Mouse (Mus musculus) heart, postnatal 0 days (tissue): ENCODE data around the gene Vps33a. TPM values are rescaled to one million over a fixed set of nuclear protein-coding genes. Genes with fewer than 3 reads are reported as not detected.

Experiments used
- ATAC-seq: fragments of 200-750 bp; cut with Nextera tagmentation; 2 replicates; pipeline ENCODE4 v1.8.0; 2017; ENCODE audit warnings: low read depth, moderate number of reproducible peaks, moderate library complexity; ENCODE audit not compliant: insufficient read depth
- DNase-seq: peaks from one replicate; pipeline ENCODE4 v3.0.0-alpha.2; 2016; ENCODE audit warnings: low spot score
- H3K27ac ChIP-seq: fragments of 300-500 bp; sonication (generic); 2 replicates; pipeline ENCODE4 v1.5.1; 2014; ENCODE audit warnings: low read depth, mild to moderate bottlenecking
- H3K27me3 ChIP-seq: fragments of 300-500 bp; sonication (generic); 2 replicates; pipeline ENCODE4 v1.6.1; 2014; ENCODE audit warnings: low read length, mixed read lengths; ENCODE audit not compliant: control insufficient read depth, insufficient read depth
- H3K36me3 ChIP-seq: fragments of 300-500 bp; sonication (generic); replicated peaks from 2 replicates; pipeline ENCODE4 v1.6.1; 2014; ENCODE audit warnings: low read length, mixed read lengths; ENCODE audit not compliant: control insufficient read depth, insufficient read depth
- H3K4me1 ChIP-seq: fragments of 300-500 bp; sonication (generic); 2 replicates; pipeline ENCODE4 v1.6.1; 2014; ENCODE audit warnings: antibody characterized with exemption; ENCODE audit not compliant: control insufficient read depth, insufficient read depth
- H3K4me2 ChIP-seq: fragments of 300-500 bp; sonication (generic); 2 replicates; pipeline ENCODE4 v1.6.1; 2014; ENCODE audit warnings: low read depth, mild to moderate bottlenecking, low read length, moderate library complexity
- H3K4me3 ChIP-seq: fragments of 300-500 bp; sonication (generic); 2 replicates; pipeline ENCODE4 v1.5.1; 2014; ENCODE audit warnings: low read depth, low read length
- H3K9ac ChIP-seq: fragments of 300-500 bp; sonication (generic); replicated peaks from 2 replicates; pipeline ENCODE4 v1.6.1; 2014; ENCODE audit warnings: low read depth, low read length, mixed read lengths
- H3K9me3 ChIP-seq: fragments of 300-500 bp; sonication (generic); replicated peaks from 2 replicates; pipeline ENCODE4 v1.6.1; 2016; ENCODE audit warnings: low read length; ENCODE audit not compliant: control insufficient read depth
- CTCF ChIP-seq: IDR thresholded peaks from 2 replicates; pipeline ENCODE4 v1.5.1; 2016; ENCODE audit warnings: antibody characterized with exemption, control low read depth, low read depth
- EP300 ChIP-seq: IDR thresholded peaks from 2 replicates; pipeline ENCODE4 v1.6.1; 2016; ENCODE audit warnings: antibody characterized with exemption, low read depth
- WGBS: fragments of 180-500 bp; shearing (Covaris S2); extraction: QIAGEN DNeasy Blood & Tissue Kit; methylation state at CpG from one replicate; pipeline ENCODE4 v1.1.7; 2014; 5-methylcytosine and 5-hydroxymethylcytosine counted together
- polyA plus RNA-seq: library from polyadenylated mRNA; unstranded; fragments of >200 nt; fragmentation: Nextera tagmentation; extraction: Ambion mirVana; gene quantifications from 2 replicates; pipeline ENCODE4 v1.2.1, GENCODE M21; 2015
- total RNA-seq: library from RNA; depleted of rRNA; stranded (reverse); fragments of >200 nt; gene quantifications from 2 replicates; pipeline ENCODE4 v1.2.3, GENCODE M21; 2014; ENCODE audit warnings: low replicate concordance

Vps33a gene
- total and polyA plus RNA-seq, 2 experiments from 2014 or later, result 17.5 to 42.7 TPM

- Histone ChIP-seq H3K27ac (no peak overlapping the region; the same call in 1 of the 2 replicates), H3K36me3 (peaks cover 56% of the 10 kb centered on the region), H3K4me2 (no peak overlapping the region), H3K4me1 (peaks cover 3% of the 10 kb centered on the region), H3K27me3 (no peaks in the 10 kb centered on the region), H3K4me3 (no peak overlapping the region), H3K9ac (no peak overlapping the region), H3K9me3 (no peaks in the 10 kb centered on the region)
- no peak for DNase-seq
- no peak for ATAC-seq
- WGBS, result 46% methylated on average over 10 of the region's 10 CpGs
- TF ChIP-seq EP300, result no peak
- no peak for TF ChIP-seq CTCF
These were observed 20.9 kb upstream of the Vps33a start for GRCm38 (mm10) chr5:123593622-123594280.

GRCm38 (mm10) chr5:123580043-123580442 is 7.2 kb upstream of the Vps33a start:
- Histone ChIP-seq H3K36me3 (peaks cover 67% of the 10 kb centered on the region), H3K9me3 (no peaks in the 10 kb centered on the region)
- 78% methylated on average over 6 of the region's 6 CpGs for WGBS

GRCm38 (mm10) chr5:123576696-123577095 is 3.9 kb upstream of the Vps33a start:
- DNase-seq (no peak), ATAC-seq (no peak)
- H3K9me3 ChIP-seq, result no peaks in the 10 kb centered on the region
- no peak for TF ChIP-seq CTCF
- no peak for TF ChIP-seq EP300
- H3K27me3 ChIP-seq, result no peaks in the 10 kb centered on the region
- WGBS, result 81% methylated on average over 3 of the region's 3 CpGs
- H3K4me3 ChIP-seq, result no peak overlapping the region
- no peak overlapping the region for H3K27ac ChIP-seq
- peaks cover 6% of the 10 kb centered on the region; the same call in 1 of the 2 replicates for H3K4me1 ChIP-seq
- H3K4me2 ChIP-seq, result no peak overlapping the region
- peaks cover 47% of the 10 kb centered on the region for H3K36me3 ChIP-seq
- no peak overlapping the region for H3K9ac ChIP-seq

More at GRCm38 (mm10) chr5:123580043-123580442, 7.2 kb upstream of the Vps33a start:
- Histone ChIP-seq H3K4me1 (no peaks in the 10 kb centered on the region), H3K4me2 (no peak overlapping the region), H3K9ac (no peak overlapping the region), H3K4me3 (no peak overlapping the region), H3K27me3 (no peaks in the 10 kb centered on the region), H3K27ac (no peak overlapping the region)
- no peak for DNase-seq
- ATAC-seq, result no peak
- TF ChIP-seq CTCF (no peak), EP300 (no peak)

GRCm38 (mm10) chr5:123573362-123573761 is 524 bp upstream of the Vps33a start:
- Histone ChIP-seq H3K27me3 (no peaks in the 10 kb centered on the region), H3K9ac (no peak overlapping the region), H3K4me2 (peak overlapping the region; percentile 91), H3K9me3 (no peaks in the 10 kb centered on the region), H3K36me3 (peaks cover 32% of the 10 kb centered on the region), H3K27ac (no peak overlapping the region), H3K4me1 (peaks cover 6% of the 10 kb centered on the region; the same call in 1 of the 2 replicates), H3K4me3 (peak overlapping the region; percentile 100; the same call in 1 of the 2 replicates)
- ATAC-seq, result no peak
- no peak for TF ChIP-seq CTCF
- TF ChIP-seq EP300, result no peak
- DNase-seq, result no peak
- WGBS, result 62% methylated on average over 8 of the region's 8 CpGs

- Histone ChIP-seq H3K9me3 (no peaks in the 10 kb centered on the region), H3K4me1 (no peaks in the 10 kb centered on the region), H3K4me3 (no peak overlapping the region), H3K27me3 (no peaks in the 10 kb centered on the region), H3K9ac (no peak overlapping the region), H3K4me2 (no peak overlapping the region), H3K36me3 (peaks cover 87% of the 10 kb centered on the region), H3K27ac (no peak overlapping the region)
- ATAC-seq, result no peak
- no peak for TF ChIP-seq CTCF
- TF ChIP-seq EP300, result no peak
- 91% methylated on average over 11 of the region's 11 CpGs for WGBS
- no peak for DNase-seq
These were observed 11.7 kb downstream of the Vps33a start for GRCm38 (mm10) chr5:123561128-123561527.

- no peak for TF ChIP-seq EP300
- no peak for TF ChIP-seq CTCF
- no peaks in the 10 kb centered on the region for H3K27me3 ChIP-seq
- no peak overlapping the region for H3K27ac ChIP-seq
- H3K36me3 ChIP-seq, result peaks cover 76% of the 10 kb centered on the region
- 88% methylated on average over 8 of the region's 8 CpGs for WGBS
- no peak overlapping the region for H3K4me3 ChIP-seq
- no peak overlapping the region for H3K9ac ChIP-seq
- DNase-seq (no peak), ATAC-seq (no peak)
- no peaks in the 10 kb centered on the region for H3K9me3 ChIP-seq
- no peak overlapping the region for H3K4me2 ChIP-seq
- H3K4me1 ChIP-seq, result no peaks in the 10 kb centered on the region
These were observed 13.2 kb downstream of the Vps33a start for GRCm38 (mm10) chr5:123559588-123559987.
